Mouse (Mus musculus): ENCODE measurements around the gene Tespa1. TPM values are rescaled to one million over a fixed set of nuclear protein-coding genes. Genes with fewer than 3 reads are reported as not detected.
"Not testable (repeated sequence)": the region's sequence is repeated elsewhere in the genome, so short reads cannot be mapped to it uniquely, and the experiment has no call there.

Gene Tespa1
- not detected in 2 replicates for polyA plus RNA-seq (2015; fragmentation: Nextera tagmentation; extraction: Ambion mirVana)

- Histone ChIP-seq H3K27me3 (no peaks in the 10 kb centered on the region), H3K4me3 (no peak within 1 kb of the TSS)
Measured at GRCm38 (mm10) chr10:130322637-130323036, at the start of gene Tespa1. Gene Tespa1 (plus strand): TSS chr10:130322870.

GRCm38 (mm10) chr10:130275759-130276158 is 46.9 kb upstream of the Tespa1 start:
- ATAC-seq (ENCODE audit: low read depth) = no peak
- no peaks in the 10 kb centered on the region for H3K27me3 ChIP-seq
- no peak overlapping the region for H3K4me2 ChIP-seq
- H3K9me3 ChIP-seq = no peaks in the 10 kb centered on the region
- H3K9ac ChIP-seq = no peak overlapping the region
- H3K27ac ChIP-seq (replicated peaks) = no peak overlapping the region
- 47% methylated on average over 2 of the region's 2 CpGs for WGBS
- H3K4me3 ChIP-seq = no peak overlapping the region
- peaks cover 17% of the 10 kb centered on the region for H3K4me1 ChIP-seq (replicated peaks)
- no peaks in the 10 kb centered on the region for H3K36me3 ChIP-seq

More at GRCm38 (mm10) chr10:130322637-130323036, at the start of gene Tespa1:
- WGBS = 81% methylated on average over 5 of the region's 5 CpGs
- no peaks in the 10 kb centered on the region for H3K36me3 ChIP-seq
- no peak within 1 kb of the TSS for H3K27ac ChIP-seq (replicated peaks)
- no peak within 1 kb of the TSS for H3K9ac ChIP-seq
- no peak for ATAC-seq (ENCODE audit: low read depth)
- no peaks in the 10 kb centered on the region for H3K9me3 ChIP-seq
- H3K4me2 ChIP-seq = no peak within 1 kb of the TSS
- no peaks in the 10 kb centered on the region for H3K4me1 ChIP-seq (replicated peaks)

- Histone ChIP-seq H3K4me3 (no peak overlapping the region), H3K4me2 (no peak overlapping the region), H3K36me3 (no peaks in the 10 kb centered on the region), H3K27me3 (no peaks in the 10 kb centered on the region), H3K4me1 (replicated peaks) (peaks cover 18% of the 10 kb centered on the region), H3K9me3 (no peaks in the 10 kb centered on the region), H3K27ac (replicated peaks) (no peak overlapping the region), H3K9ac (no peak overlapping the region)
- WGBS = 73% methylated on average over 2 of the region's 2 CpGs
- ATAC-seq (ENCODE audit: low read depth) = no peak
Measured at GRCm38 (mm10) chr10:130276496-130276895, 46.2 kb upstream of the Tespa1 start.

- H3K9me3 ChIP-seq = no peaks in the 10 kb centered on the region
- H3K4me1 ChIP-seq (replicated peaks) = peaks cover 28% of the 10 kb centered on the region
- H3K4me2 ChIP-seq = peak within 1 kb of the TSS; percentile 44
- peak within 1 kb of the TSS; percentile 19 for H3K4me3 ChIP-seq
- no peaks in the 10 kb centered on the region for H3K36me3 ChIP-seq
- peak; percentile 33; the same call in 1 of the 2 replicates for ATAC-seq (ENCODE audit: low read depth)
- H3K27me3 ChIP-seq = no peaks in the 10 kb centered on the region
- WGBS = 2% methylated on average over 7 of the region's 7 CpGs
- no peak within 1 kb of the TSS for H3K27ac ChIP-seq (replicated peaks)
- peak within 1 kb of the TSS; percentile 42; the same call in 1 of the 2 replicates for H3K9ac ChIP-seq
Measured at GRCm38 (mm10) chr10:130280066-130280465, 42.6 kb upstream of the Tespa1 start, which contains the start of gene Neurod4. Gene Neurod4 (minus strand): TSS chr10:130280240.

- Histone ChIP-seq H3K9ac (no peak overlapping the region), H3K4me2 (no peak overlapping the region), H3K4me3 (no peak overlapping the region), H3K36me3 (no peaks in the 10 kb centered on the region), H3K27me3 (no peaks in the 10 kb centered on the region), H3K9me3 (no peaks in the 10 kb centered on the region), H3K27ac (replicated peaks) (no peak overlapping the region), H3K4me1 (replicated peaks) (peaks cover 20% of the 10 kb centered on the region)
- peak; percentile 88 for ATAC-seq (ENCODE audit: low read depth)
- 4% methylated on average over 1 of the region's 1 CpGs for WGBS
Measured at GRCm38 (mm10) chr10:130281982-130282449, 40.7 kb upstream of the Tespa1 start.

GRCm38 (mm10) chr10:130287201-130287600 is 35.5 kb upstream of the Tespa1 start:
- Histone ChIP-seq H3K9ac (no peak overlapping the region), H3K4me3 (no peak overlapping the region), H3K27ac (replicated peaks) (no peak overlapping the region), H3K36me3 (no peaks in the 10 kb centered on the region), H3K4me2 (no peak overlapping the region), H3K4me1 (replicated peaks) (peaks cover 8% of the 10 kb centered on the region), H3K27me3 (no peaks in the 10 kb centered on the region), H3K9me3 (no peaks in the 10 kb centered on the region)
- ATAC-seq (ENCODE audit: low read depth) = no peak
- WGBS = 33% methylated on average over 1 of the region's 1 CpGs

- Histone ChIP-seq H3K4me3 (no peak overlapping the region), H3K36me3 (no peaks in the 10 kb centered on the region), H3K9me3 (no peaks in the 10 kb centered on the region), H3K27ac (replicated peaks) (no peak overlapping the region), H3K9ac (no peak overlapping the region), H3K27me3 (no peaks in the 10 kb centered on the region), H3K4me1 (replicated peaks) (peaks cover 5% of the 10 kb centered on the region; the same call in 1 of the 2 replicates), H3K4me2 (no peak overlapping the region)
- no peak for ATAC-seq (ENCODE audit: low read depth)
- 17% methylated on average over 3 of the region's 3 CpGs for WGBS
Measured at GRCm38 (mm10) chr10:130288007-130288406, 34.7 kb upstream of the Tespa1 start.

GRCm38 (mm10) chr10:130293741-130294408 is 28.8 kb upstream of the Tespa1 start:
- peak; percentile 59; the same call in 1 of the 2 replicates for ATAC-seq (ENCODE audit: low read depth)
- Histone ChIP-seq H3K27me3 (no peaks in the 10 kb centered on the region), H3K9me3 (no peaks in the 10 kb centered on the region), H3K4me3 (no peak overlapping the region), H3K4me2 (no peak overlapping the region), H3K36me3 (no peaks in the 10 kb centered on the region), H3K27ac (replicated peaks) (no peak overlapping the region), H3K9ac (no peak overlapping the region), H3K4me1 (replicated peaks) (peaks cover 8% of the 10 kb centered on the region)
- 12% methylated on average over 3 of the region's 3 CpGs for WGBS

- H3K4me3 ChIP-seq; H3K9ac ChIP-seq; H3K4me1 ChIP-seq (replicated peaks); ATAC-seq (ENCODE audit: low read depth); H3K9me3 ChIP-seq; H3K4me2 ChIP-seq; H3K27me3 ChIP-seq; H3K27ac ChIP-seq (replicated peaks); H3K36me3 ChIP-seq: not testable (repeated sequence)
- 14% methylated on average over 4 of the region's 4 CpGs for WGBS
Measured at GRCm38 (mm10) chr10:130298748-130299147, 23.9 kb upstream of the Tespa1 start.

- H3K4me2 ChIP-seq; H3K4me3 ChIP-seq; ATAC-seq (ENCODE audit: low read depth); H3K27ac ChIP-seq (replicated peaks); H3K9ac ChIP-seq; H3K4me1 ChIP-seq (replicated peaks); H3K9me3 ChIP-seq; H3K36me3 ChIP-seq; H3K27me3 ChIP-seq: not testable (repeated sequence)
- 79% methylated on average over 3 of the region's 5 CpGs for WGBS
Measured at GRCm38 (mm10) chr10:130304138-130304537, 18.5 kb upstream of the Tespa1 start.

GRCm38 (mm10) chr10:130311534-130312227 is 11.0 kb upstream of the Tespa1 start:
- Histone ChIP-seq H3K9me3 (no peaks in the 10 kb centered on the region), H3K27ac (replicated peaks) (no peak overlapping the region), H3K9ac (no peak overlapping the region), H3K36me3 (no peaks in the 10 kb centered on the region), H3K4me2 (no peak overlapping the region), H3K4me3 (no peak overlapping the region), H3K27me3 (no peaks in the 10 kb centered on the region), H3K4me1 (replicated peaks) (no peaks in the 10 kb centered on the region)
- no peak for ATAC-seq (ENCODE audit: low read depth)
- 93% methylated on average over 2 of the region's 2 CpGs for WGBS

GRCm38 (mm10) chr10:130313531-130313930 is 9.1 kb upstream of the Tespa1 start:
- no peak for ATAC-seq (ENCODE audit: low read depth)
- Histone ChIP-seq H3K9ac (no peak overlapping the region), H3K27me3 (no peaks in the 10 kb centered on the region), H3K4me3 (no peak overlapping the region), H3K27ac (replicated peaks) (no peak overlapping the region), H3K36me3 (no peaks in the 10 kb centered on the region), H3K4me2 (no peak overlapping the region), H3K9me3 (no peaks in the 10 kb centered on the region), H3K4me1 (replicated peaks) (no peaks in the 10 kb centered on the region)
- 90% methylated on average over 1 of the region's 1 CpGs for WGBS
